Mouse (Mus musculus) lung, adult 2 months (tissue): Measurements from ENCODE around the gene Ttc16. TPM values are rescaled to one million over a fixed set of nuclear protein-coding genes. Genes with fewer than 3 reads are reported as not detected.

Source experiments
- DNase-seq: peaks from one replicate; pipeline ENCODE4 v3.0.0; 2022
- H3K4me1 ChIP-seq: fragments of 200-500 bp; 2 replicates; pipeline ENCODE4 v1.6.1; 2011; ENCODE audit warnings: low read length; ENCODE audit not compliant: control insufficient read depth, insufficient read depth
- H3K4me3 ChIP-seq: fragments of 200-500 bp; replicated peaks from 2 replicates; pipeline ENCODE3; 2011; ENCODE audit warnings: low read depth, mild to moderate bottlenecking, control low read depth, low read length; ENCODE audit errors: extremely low read depth
- CTCF ChIP-seq: fragments of 200-500 bp; IDR thresholded peaks from 2 replicates; pipeline ENCODE4 v1.5.1; 2011; ENCODE audit warnings: mild to moderate bottlenecking, low read length, control low read depth; ENCODE audit not compliant: insufficient read depth
- POLR2A ChIP-seq: fragments of 200-500 bp; IDR thresholded peaks from 2 replicates; pipeline ENCODE4 v1.6.1; 2011; ENCODE audit warnings: low read depth, mild to moderate bottlenecking, control low read depth, low read length, borderline replicate concordance; ENCODE audit errors: extremely low read depth
- WGBS: fragments of 180-500 bp; shearing (Covaris S2); methylation state at CpG from one replicate; pipeline ENCODE4 v1.1.7; 2018; 5-methylcytosine and 5-hydroxymethylcytosine counted together
- polyA plus RNA-seq: library from polyadenylated mRNA; depleted of rRNA; stranded (reverse); fragments of >200 nt; gene quantifications from 2 replicates; pipeline ENCODE4 v1.2.3, GENCODE M21; 2012

Ttc16 gene
- polyA plus RNA-seq, 1 experiment = 12.0 TPM

DNA sequence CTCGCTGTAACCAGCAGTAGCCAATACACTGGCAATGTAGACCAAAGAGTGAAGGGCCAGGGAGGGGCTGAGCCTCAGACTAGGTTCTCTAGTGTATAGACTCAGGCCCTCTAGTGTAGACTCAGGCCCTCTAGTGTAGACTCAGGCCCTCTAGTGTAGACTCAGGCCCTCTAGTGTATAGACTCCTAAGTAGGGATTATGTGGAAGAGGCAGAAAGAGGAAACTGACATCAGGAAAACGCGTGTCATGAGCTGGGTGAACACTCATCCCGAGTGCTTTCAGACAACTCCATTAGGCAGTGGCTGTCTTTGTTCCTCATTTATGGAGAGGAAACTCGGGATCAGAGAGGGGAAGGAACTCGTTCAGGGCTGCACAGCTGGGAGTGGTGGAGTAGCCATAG, 38.4 kb downstream of the Ttc16 start:
- no peak for TF ChIP-seq CTCF
- no peak for TF ChIP-seq POLR2A
- DNase-seq = no peak
- 38% methylated on average over 6 of the region's 6 CpGs for WGBS
- peaks cover 36% of the 10 kb centered on the region for H3K4me1 ChIP-seq
- no peak overlapping the region for H3K4me3 ChIP-seq

GRCm38 (mm10) chr2:32736306-32736829, 39.1 kb downstream of the Ttc16 start:
- DNase-seq = no peak
- TF ChIP-seq POLR2A (0 out of 2 replicates have a peak, but pooled peaks have one; percentile 5), CTCF (no peak)
- H3K4me1 ChIP-seq = peaks cover 32% of the 10 kb centered on the region
- no peak overlapping the region for H3K4me3 ChIP-seq
- WGBS = 40% methylated on average over 3 of the region's 3 CpGs

DNA sequence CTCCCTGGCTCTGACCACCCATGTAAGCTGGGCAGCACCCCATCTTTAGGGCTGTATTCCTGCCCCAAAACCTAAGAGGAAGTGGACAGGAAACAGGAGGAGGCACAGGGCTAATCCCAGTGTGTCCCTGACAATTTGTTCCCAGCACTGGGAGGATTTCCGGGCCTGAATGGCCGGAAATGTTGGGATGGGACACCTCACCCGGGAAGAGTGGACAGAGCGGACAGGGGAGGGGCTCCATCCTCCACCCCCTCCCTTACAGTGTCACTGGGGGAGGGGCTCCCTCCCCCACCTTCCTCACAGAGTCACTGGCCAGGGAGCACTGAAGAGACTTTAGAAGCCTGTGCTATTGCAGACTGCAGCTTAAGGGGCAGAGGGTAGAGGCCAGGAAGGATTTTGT, 40.5 kb downstream of the Ttc16 start:
- DNase-seq = peak; percentile 49
- no peak overlapping the region for H3K4me3 ChIP-seq
- 38% methylated on average over 4 of the region's 4 CpGs for WGBS
- no peak; the same call in 1 of the 2 replicates for TF ChIP-seq POLR2A
- TF ChIP-seq CTCF = no peak
- H3K4me1 ChIP-seq = peaks cover 36% of the 10 kb centered on the region

DNA sequence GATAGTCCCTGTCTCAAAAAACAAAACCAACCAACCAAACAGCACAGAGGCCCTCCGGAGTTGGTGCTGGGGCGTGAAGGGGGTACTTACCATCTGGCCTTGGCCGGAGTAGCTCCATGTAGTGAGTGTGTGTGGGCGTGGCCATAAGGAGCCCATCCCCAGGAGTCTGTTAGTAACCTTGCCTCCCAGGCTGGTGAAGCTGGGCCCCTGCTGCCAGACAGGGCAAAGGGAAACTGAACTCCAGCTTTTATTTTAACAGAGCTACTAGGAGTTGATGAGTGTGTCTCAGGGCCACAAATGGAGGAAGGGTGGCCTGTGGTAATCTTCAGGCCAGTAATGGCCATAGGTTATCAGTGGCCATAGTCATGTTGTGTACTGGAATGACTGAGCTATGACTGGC, 41.0 kb downstream of the Ttc16 start:
- DNase-seq = no peak
- Histone ChIP-seq H3K4me1 (peaks cover 32% of the 10 kb centered on the region), H3K4me3 (no peak overlapping the region)
- TF ChIP-seq CTCF = no peak
- no peak; the same call in 1 of the 2 replicates for TF ChIP-seq POLR2A
- WGBS = 32% methylated on average over 4 of the region's 4 CpGs

- DNase-seq = no peak
- WGBS = 52% methylated on average over 6 of the region's 6 CpGs
- TF ChIP-seq POLR2A (no peak), CTCF (no peak)
These were observed 42.7 kb downstream of the Ttc16 start for GRCm38 (mm10) chr2:32732695-32733094.

GRCm38 (mm10) chr2:32731911-32732310, 43.5 kb downstream of the Ttc16 start:
- Histone ChIP-seq H3K4me3 (no peak overlapping the region), H3K4me1 (peaks cover 30% of the 10 kb centered on the region)
- WGBS = 45% methylated on average over 4 of the region's 4 CpGs
- DNase-seq = no peak
- peak; percentile 14; the same call in 1 of the 2 replicates for TF ChIP-seq POLR2A
- no peak for TF ChIP-seq CTCF

More at GRCm38 (mm10) chr2:32732695-32733094, 42.7 kb downstream of the Ttc16 start:
- Histone ChIP-seq H3K4me3 (no peak overlapping the region), H3K4me1 (peaks cover 32% of the 10 kb centered on the region)

DNA sequence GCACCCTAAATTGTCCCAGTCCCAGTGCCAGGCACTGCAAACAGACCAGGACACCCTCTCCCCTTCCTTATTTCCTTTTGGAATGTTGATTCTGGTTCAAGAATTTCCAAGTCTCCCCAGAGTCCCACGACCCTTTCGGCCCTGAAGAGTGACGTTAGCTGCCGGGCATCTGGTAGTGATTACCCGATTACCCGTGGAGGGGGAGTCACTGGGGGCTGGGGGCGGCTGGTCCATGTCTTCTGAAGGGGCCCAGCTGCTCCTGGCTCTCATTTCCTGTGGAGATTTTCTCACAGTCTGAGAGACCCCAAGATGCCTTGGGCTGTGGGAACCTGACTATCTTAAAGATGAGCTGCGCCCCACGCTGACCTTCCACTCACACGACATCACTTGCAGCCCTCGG, 44.6 kb downstream of the Ttc16 start:
- TF ChIP-seq POLR2A = no peak
- no peak for TF ChIP-seq CTCF
- no peak for DNase-seq
- Histone ChIP-seq H3K4me1 (peaks cover 25% of the 10 kb centered on the region), H3K4me3 (peak overlapping the region; percentile 13)
- WGBS = 21% methylated on average over 11 of the region's 11 CpGs

- no peak for TF ChIP-seq CTCF
- Histone ChIP-seq H3K4me3 (peak overlapping the region; percentile 36), H3K4me1 (peaks cover 19% of the 10 kb centered on the region)
- DNase-seq = no peak
- WGBS = 48% methylated on average over 4 of the region's 4 CpGs
These were observed 45.9 kb downstream of the Ttc16 start for GRCm38 (mm10) chr2:32729547-32729946.

GRCm38 (mm10) chr2:32728463-32728862, 47.0 kb downstream of the Ttc16 start:
- peaks cover 14% of the 10 kb centered on the region for H3K4me1 ChIP-seq
- DNase-seq = no peak
- WGBS = 26% methylated on average over 7 of the region's 7 CpGs
- no peak for TF ChIP-seq CTCF
- TF ChIP-seq POLR2A = peak; percentile 66; the same call in 1 of the 2 replicates
- H3K4me3 ChIP-seq = peak overlapping the region; percentile 65

DNA sequence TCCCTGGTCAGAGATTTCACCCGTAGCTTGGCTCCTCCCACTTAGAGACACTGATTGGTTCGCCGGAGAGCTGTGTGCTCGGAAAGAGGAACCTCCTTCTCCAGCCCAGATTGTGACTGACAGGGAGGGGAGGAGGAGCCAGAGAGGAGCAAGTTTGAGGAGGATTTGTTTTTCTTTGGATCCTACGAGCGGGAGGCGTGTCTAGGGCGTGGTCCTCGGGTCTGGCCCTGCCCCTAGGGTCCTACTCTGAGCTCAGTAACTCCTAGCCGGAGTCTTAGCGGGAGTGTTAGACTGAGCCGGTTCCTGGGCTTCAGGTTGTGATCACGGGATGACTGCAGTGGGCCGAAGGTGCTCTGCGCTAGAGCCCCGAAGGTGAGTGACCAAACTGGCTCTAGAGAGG, 48.0 kb downstream of the Ttc16 start:
- WGBS = 2% methylated on average over 16 of the region's 16 CpGs
- TF ChIP-seq POLR2A = peak; percentile 99
- TF ChIP-seq CTCF = no peak
- Histone ChIP-seq H3K4me1 (peaks cover 11% of the 10 kb centered on the region), H3K4me3 (peak overlapping the region; percentile 72)
- peak; percentile 91 for DNase-seq
